In genomic region chr3:109018336-109018735, GRCm38 (mm10) we compare ENCODE assay signal across 27 mouse cellular contexts. TPM values are rescaled to one million over a fixed set of nuclear protein-coding genes. Genes with fewer than 3 reads are reported as not detected.
DNase-seq lines count a peak whose midpoint lies in the region; ATAC-seq and TF ChIP-seq lines count a peak whose summit lies in the region.
"Had no signal": no experiment of that assay in that cellular context is flagged by ENCODE, and none has a peak within 500 bp of the region (broad histone marks: within the 10 kb centered on the region; RNA-seq: fewer than 3 reads in every experiment).

No protein-coding gene starts in this region.

- WGBS in hindbrain, embryonic 12.5 days = 91% methylated on average over 5 of the region's 5 CpGs
- WGBS in hindbrain, embryonic 11.5 days = 84% methylated on average over 5 of the region's 5 CpGs
- 77% methylated on average over 5 of the region's 5 CpGs for WGBS in kidney, embryonic 16.5 days

- H3K27me3 ChIP-seq in hindbrain, embryonic 12.5 days = no peaks in the 10 kb centered on the region
- H3K27me3 ChIP-seq in hindbrain, embryonic 11.5 days (ENCODE audit: control insufficient read depth, insufficient read depth, low read length) = no peaks in the 10 kb centered on the region
- H3K27me3 ChIP-seq in kidney, embryonic 16.5 days (ENCODE audit: insufficient read depth, low read length) = no peaks in the 10 kb centered on the region
- no peaks in the 10 kb centered on the region for H3K27me3 ChIP-seq in Patski
- H3K27me3 ChIP-seq: CH12.LX; embryonic facial prominence, embryonic 13.5 days; embryonic facial prominence, embryonic 15.5 days; forebrain, embryonic 12.5 days had no signal

- no peak for TF ChIP-seq CTCF in Patski (IDR thresholded peaks at IDR 0.05)

- H3K4me2 ChIP-seq in hindbrain, embryonic 12.5 days (replicated peaks) = no peak overlapping the region
- H3K4me2 ChIP-seq in hindbrain, embryonic 11.5 days (replicated peaks; ENCODE audit: low read depth, low read length) = no peak overlapping the region
- H3K4me2 ChIP-seq in kidney, embryonic 16.5 days (replicated peaks; ENCODE audit: low read depth, low read length) = no peak overlapping the region
- H3K4me2 ChIP-seq: embryonic facial prominence, embryonic 13.5 days; embryonic facial prominence, embryonic 15.5 days; forebrain, embryonic 12.5 days had no signal

- CTCF ChIA-PET in Patski (lab: Charles Lee) = interaction anchor here (1.3 to 3.7 kb wide), 2 partner anchors 9 to 44 kb away, joined by 3 to 26 read pairs; partner anchors contain the start of gene Fam102b

- 0 out of 2 replicates have a peak, but pooled peaks cover 6% of the 10 kb centered on the region for H3K4me1 ChIP-seq in hindbrain, embryonic 12.5 days
- H3K4me1 ChIP-seq in hindbrain, embryonic 11.5 days (replicated peaks; ENCODE audit: control insufficient read depth, insufficient read depth, low read length) = no peaks in the 10 kb centered on the region
- peaks cover 3% of the 10 kb centered on the region; the same call in 1 of the 2 replicates for H3K4me1 ChIP-seq in kidney, embryonic 16.5 days (ENCODE audit: insufficient read depth, low read length)

- DNase-seq in hindbrain, embryonic 11.5 days (ENCODE audit: low spot score) = no peak
- DNase-seq in kidney, adult 11 months = no peak
- DNase-seq in Patski (ENCODE audit: low read depth, low spot score) = no peak
- no peak for DNase-seq in left cerebral cortex, adult 8-10 months (ENCODE audit: low spot score in 2 of 2)
- DNase-seq: adrenal gland, adult 2 months; adrenal gland, postnatal 10 days; adrenal gland, postnatal 25 days; B cell, adult 2 months; cerebellum, adult 11 months; cerebellum, adult 18-20 months; cerebellum, adult 8-10 months; cerebellum, adult 9-11 months; cerebellum, postnatal 14 days; cerebellum, postnatal 36 days; embryo, embryonic 11 days had no signal

- no peak overlapping the region for H3K4me3 ChIP-seq in hindbrain, embryonic 12.5 days
- no peak overlapping the region for H3K4me3 ChIP-seq in hindbrain, embryonic 11.5 days (ENCODE audit: low read depth, low read length)
- H3K4me3 ChIP-seq in kidney, embryonic 16.5 days (ENCODE audit: low read length) = no peak overlapping the region
- H3K4me3 ChIP-seq: embryonic facial prominence, embryonic 13.5 days; embryonic facial prominence, embryonic 15.5 days; erythroblast, embryonic 14.5 days; forebrain, embryonic 10.5 days; forebrain, embryonic 12.5 days had no signal

- no peaks in the 10 kb centered on the region for H3K9me3 ChIP-seq in hindbrain, embryonic 12.5 days (replicated peaks)
- H3K9me3 ChIP-seq in hindbrain, embryonic 11.5 days (ENCODE audit: control insufficient read depth, low read length) = no peaks in the 10 kb centered on the region
- H3K9me3 ChIP-seq in kidney, embryonic 16.5 days (ENCODE audit: low read length) = no peaks in the 10 kb centered on the region
- H3K9me3 ChIP-seq: embryonic facial prominence, embryonic 13.5 days; embryonic facial prominence, embryonic 15.5 days; forebrain, embryonic 10.5 days; forebrain, embryonic 12.5 days; G1E had no signal

- 0 out of 2 replicates have a peak overlapping the region, but pooled peaks have one; percentile 1 for H3K27ac ChIP-seq in hindbrain, embryonic 12.5 days
- H3K27ac ChIP-seq in hindbrain, embryonic 11.5 days (ENCODE audit: low read depth, low read length) = no peak overlapping the region
- H3K27ac ChIP-seq in kidney, embryonic 16.5 days (ENCODE audit: low read length) = no peak overlapping the region
- H3K27ac ChIP-seq: embryonic facial prominence, embryonic 13.5 days; embryonic facial prominence, embryonic 15.5 days; forebrain, embryonic 10.5 days; forebrain, embryonic 12.5 days had no signal

- no peaks in the 10 kb centered on the region for H3K36me3 ChIP-seq in hindbrain, embryonic 12.5 days
- H3K36me3 ChIP-seq in hindbrain, embryonic 11.5 days (ENCODE audit: control insufficient read depth, insufficient read depth, low read length) = no peaks in the 10 kb centered on the region
- no peaks in the 10 kb centered on the region for H3K36me3 ChIP-seq in kidney, embryonic 16.5 days (ENCODE audit: insufficient read depth, low read length)
- H3K36me3 ChIP-seq: embryonic facial prominence, embryonic 13.5 days; embryonic facial prominence, embryonic 15.5 days; forebrain, embryonic 10.5 days; forebrain, embryonic 12.5 days; G1E had no signal

- no peak for ATAC-seq in hindbrain, embryonic 12.5 days (ENCODE audit: low FRiP score)
- no peak for ATAC-seq in hindbrain, embryonic 11.5 days (ENCODE audit: low FRiP score)
- ATAC-seq in kidney, embryonic 16.5 days (ENCODE audit: low FRiP score, low TSS enrichment) = peak; percentile 51; the same call in 1 of the 2 replicates
- ATAC-seq in Patski = peak; percentile 70
- ATAC-seq: CD4-positive, CD25-positive, alpha-beta regulatory T cell, adult 4 months; forebrain, embryonic 14.5 days; forebrain, embryonic 16.5 days had no signal

- no peak overlapping the region for H3K9ac ChIP-seq in hindbrain, embryonic 12.5 days
- no peak overlapping the region for H3K9ac ChIP-seq in hindbrain, embryonic 11.5 days (ENCODE audit: low read depth, low read length)
- no peak overlapping the region for H3K9ac ChIP-seq in kidney, embryonic 16.5 days (replicated peaks; ENCODE audit: low read length)
- H3K9ac ChIP-seq: embryonic facial prominence, embryonic 13.5 days; embryonic facial prominence, embryonic 15.5 days; forebrain, embryonic 12.5 days had no signal

- in situ Hi-C loops in Patski (cut with MboI; ENCODE audit: low pct_unique_long_range_greater_than_20kb) = no loop called here

- POLR2A ChIA-PET in Patski (lab: Charles Lee) = interaction anchor here (1.3 kb wide), 1 partner anchor 12 kb away, joined by 3 read pairs; no protein-coding TSS in a partner anchor

RNA-seq across cellular contexts. Expression of gene Fam102b, which starts 9.1 kb away (rescaled TPM):
- polyA plus RNA-seq in hindbrain, embryonic 12.5 days (2016; fragmentation: Nextera tagmentation; extraction: Ambion mirVana) = 17.1 and 20.6 TPM in 2 replicates
- polyA plus RNA-seq in hindbrain, embryonic 11.5 days (2014; fragmentation: Nextera tagmentation; extraction: Ambion mirVana) = 12.5 and 14.9 TPM in 2 replicates
- 3.3 and 4.1 TPM in 2 replicates for polyA plus RNA-seq in kidney, embryonic 16.5 days (2015; fragmentation: Nextera tagmentation; extraction: Ambion mirVana)
- polyA plus RNA-seq in Patski (2021) = 30.5 TPM
- total RNA-seq in left cerebral cortex, adult 8-10 months (2022) = 10 to 100 TPM; 39.1 to 42.0 (median 40.4) TPM
- polyA plus RNA-seq: erythroblast, embryonic 14.5 days had no signal

Comparison
In these comparisons a context has a peak if more than half of its experiments do, and no peak if none do; other contexts are left out.
1. ATAC-seq: peak in kidney, embryonic 16.5 days (single experiment) and Patski (single experiment); none in hindbrain, embryonic 12.5 days (single experiment) and hindbrain, embryonic 11.5 days (single experiment).